Mouse (Mus musculus) T-cell, adult 66 days (primary cell): ENCODE results near the gene Cd38. TPM values are rescaled to one million over a fixed set of nuclear protein-coding genes. Genes with fewer than 3 reads are reported as not detected.

Experiments used
- total RNA-seq, 2 experiments: library from RNA; stranded (reverse); gene quantifications; 3 replicates in 1 of 2; 4 replicates in 1 of 2; pipeline ENCODE4 v1.2.4; 2023

Cd38 gene
- 1 to 10 TPM; 4.8 to 6.6 TPM for total RNA-seq

DNA sequence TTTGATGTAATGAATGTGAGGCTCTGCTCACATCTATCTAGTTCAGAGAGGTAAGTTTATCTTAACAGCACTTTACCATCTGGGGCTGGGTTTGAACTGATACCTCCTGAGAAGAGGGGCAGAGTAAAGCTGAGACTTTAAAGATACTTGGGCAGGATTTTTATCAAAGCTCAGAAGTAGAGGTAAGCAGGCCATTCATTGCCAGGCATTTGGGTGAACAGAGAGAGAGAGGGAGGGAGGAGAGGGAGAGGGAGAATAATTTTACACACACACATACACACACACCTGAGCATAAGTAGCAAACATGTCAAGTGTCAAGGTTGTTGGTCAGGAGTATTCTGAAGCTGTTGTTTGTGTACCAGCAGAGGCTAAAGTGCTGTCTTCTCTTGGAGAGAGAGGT, at the start of gene Cd38:
Gene Cd38, plus strand, starts transcription at position 301 of the 400 bp plus-strand sequence.

DNA sequence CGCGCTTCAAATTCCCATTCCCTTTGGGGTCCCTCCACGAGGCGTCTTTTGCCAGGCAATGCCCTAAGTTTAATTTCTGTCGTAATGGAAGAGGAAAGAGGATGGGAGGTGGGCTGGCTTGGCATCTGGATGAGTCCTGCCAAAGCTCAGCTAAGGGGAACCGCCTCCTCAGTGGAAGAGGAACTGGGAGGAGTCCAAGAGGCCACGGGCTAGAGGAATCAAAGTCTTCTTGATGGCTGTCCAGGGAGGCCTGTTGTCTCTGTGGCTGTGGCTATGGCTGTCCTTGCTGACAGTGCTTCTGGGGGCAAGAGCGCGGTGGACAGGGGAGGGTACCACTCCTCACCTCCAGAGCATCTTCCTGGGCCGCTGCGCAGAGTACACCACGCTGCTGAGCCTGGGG, 49.7 kb upstream of the Cd38 start, which contains the start of gene Bst1:
Gene Bst1, plus strand, starts transcription at position 191 of the 400 bp plus-strand sequence.

DNA sequence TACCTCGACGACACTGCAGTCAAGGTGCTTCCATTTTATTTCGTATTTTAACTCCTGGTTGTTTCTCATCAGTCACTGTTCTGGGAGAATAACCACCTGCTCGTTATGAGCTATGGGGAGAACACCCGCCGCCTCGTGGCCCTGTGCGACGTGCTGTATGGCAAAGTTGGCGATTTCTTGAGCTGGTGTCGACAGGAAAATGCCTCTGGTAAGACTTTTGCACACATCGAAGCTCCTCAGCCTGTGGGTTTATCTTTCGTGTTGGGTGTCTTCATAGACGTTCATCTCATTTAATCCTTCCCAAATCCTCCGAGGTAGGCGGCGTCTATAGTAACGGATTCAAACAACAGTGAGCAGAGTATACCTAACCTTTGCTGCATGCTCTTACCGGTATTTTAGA, 46.8 kb upstream of the Cd38 start, which contains the start of gene Fbxl5:
Gene Fbxl5, minus strand, starts transcription at position 101 of the 400 bp plus-strand sequence.

DNA sequence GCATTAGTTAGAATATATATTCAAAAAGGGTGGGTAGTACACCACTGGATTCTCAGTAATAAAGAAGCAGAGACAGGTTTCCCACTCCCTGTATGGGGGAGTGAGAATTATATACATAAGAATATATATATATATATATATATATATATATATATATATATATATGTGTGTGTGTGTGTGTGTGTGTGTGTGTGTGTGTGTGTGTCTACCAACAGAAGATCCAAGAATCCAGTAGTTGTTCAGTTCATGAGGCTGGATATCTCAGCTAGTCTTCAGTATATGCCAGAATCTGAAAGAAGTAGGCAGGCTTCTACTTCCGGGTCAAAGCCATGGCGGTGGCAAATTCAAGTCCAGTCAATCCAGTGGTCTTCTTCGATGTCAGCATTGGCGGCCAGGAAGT, 44.5 kb downstream of the Cd38 start, which contains the start of gene Gm7879:
Gene Gm7879, plus strand, starts transcription at position 301 of the 400 bp plus-strand sequence.

Other genes with a start within 250 kb of the Cd38 start
- under 1 TPM in 1 of 2 experiments, not detected in 1; 0.44 TPM for gene Cc2d2a, start 206.2 kb upstream of the Cd38 start, total RNA-seq
- not detected for gene Bst1, start 49.7 kb upstream of the Cd38 start, total RNA-seq
- gene Fbxl5, start 46.9 kb upstream of the Cd38 start, total RNA-seq = 10 to 100 TPM; 61.2 to 68.9 TPM
- gene Gm7879, start 44.6 kb downstream of the Cd38 start, total RNA-seq = 10 to 100 TPM; 11.0 to 11.5 TPM
- gene Fgfbp1, start 113.2 kb downstream of the Cd38 start, total RNA-seq = not detected
- under 1 TPM in 1 of 2 experiments, not detected in 1; 0.71 TPM for gene Prom1, start 233.5 kb downstream of the Cd38 start, total RNA-seq